Mouse (Mus musculus): ENCODE measurements around the gene Lacc1. TPM values are rescaled to one million over a fixed set of nuclear protein-coding genes. Genes with fewer than 3 reads are reported as not detected.

Lacc1 gene
- 2.9 and 3.3 TPM in 2 replicates for polyA plus RNA-seq (2014; fragmentation: Nextera tagmentation; extraction: Ambion mirVana)

- H3K4me3 ChIP-seq (ENCODE audit: low read depth, low read length), result peak within 1 kb of the TSS; percentile 56
- H3K9ac ChIP-seq (ENCODE audit: low read length), result peak within 1 kb of the TSS; percentile 73
- peak; percentile 98 for DNase-seq (ENCODE audit: low spot score, missing footprints)
- peak; percentile 83 for ATAC-seq (ENCODE audit: low FRiP score)
- no peaks in the 10 kb centered on the region; the same call in 1 of the 2 replicates for H3K27me3 ChIP-seq (ENCODE audit: control insufficient read depth, insufficient read depth, low read length)
- 1% methylated on average over 71 of the region's 86 CpGs for WGBS
- H3K4me2 ChIP-seq, result peak within 1 kb of the TSS; percentile 79
- peaks cover 7% of the 10 kb centered on the region; the same call in 1 of the 2 replicates for H3K4me1 ChIP-seq (ENCODE audit: control insufficient read depth, insufficient read depth, low read length)
- H3K36me3 ChIP-seq (ENCODE audit: control insufficient read depth, insufficient read depth, low read length), result no peaks in the 10 kb centered on the region
- no peak within 1 kb of the TSS for H3K27ac ChIP-seq (ENCODE audit: low read depth, low read length)
- H3K9me3 ChIP-seq (ENCODE audit: control insufficient read depth, low read length), result no peaks in the 10 kb centered on the region
Observed at GRCm38 (mm10) chr14:77036226-77037046, at the start of gene Lacc1, which contains the start of gene Ccdc122. Gene Lacc1, minus strand, starts transcription at chr14:77036904. Gene Ccdc122, plus strand, starts transcription at chr14:77036772.

- ATAC-seq (ENCODE audit: low FRiP score), result no peak
- 95% methylated on average over 5 of the region's 5 CpGs for WGBS
Observed at GRCm38 (mm10) chr14:77081248-77081647, 44.5 kb upstream of the Lacc1 start.

GRCm38 (mm10) chr14:77069361-77069760, 32.7 kb upstream of the Lacc1 start:
- H3K9ac ChIP-seq (ENCODE audit: low read length), result no peak overlapping the region
- no peaks in the 10 kb centered on the region for H3K27me3 ChIP-seq (ENCODE audit: control insufficient read depth, insufficient read depth, low read length)
- no peak for DNase-seq (ENCODE audit: low spot score, missing footprints)
- H3K4me1 ChIP-seq (ENCODE audit: control insufficient read depth, insufficient read depth, low read length), result no peaks in the 10 kb centered on the region
- no peak overlapping the region for H3K27ac ChIP-seq (ENCODE audit: low read depth, low read length)
- no peak overlapping the region for H3K4me2 ChIP-seq
- 93% methylated on average over 1 of the region's 1 CpGs for WGBS
- no peaks in the 10 kb centered on the region for H3K9me3 ChIP-seq (ENCODE audit: control insufficient read depth, low read length)
- no peak for ATAC-seq (ENCODE audit: low FRiP score)
- H3K36me3 ChIP-seq (ENCODE audit: control insufficient read depth, insufficient read depth, low read length), result no peaks in the 10 kb centered on the region
- H3K4me3 ChIP-seq (ENCODE audit: low read depth, low read length), result no peak overlapping the region

More at GRCm38 (mm10) chr14:77081248-77081647, 44.5 kb upstream of the Lacc1 start:
- Histone ChIP-seq H3K9me3 (ENCODE audit: control insufficient read depth, low read length) (no peaks in the 10 kb centered on the region), H3K27me3 (ENCODE audit: control insufficient read depth, insufficient read depth, low read length) (no peaks in the 10 kb centered on the region), H3K36me3 (ENCODE audit: control insufficient read depth, insufficient read depth, low read length) (no peaks in the 10 kb centered on the region), H3K9ac (ENCODE audit: low read length) (no peak overlapping the region), H3K4me1 (ENCODE audit: control insufficient read depth, insufficient read depth, low read length) (no peaks in the 10 kb centered on the region), H3K27ac (ENCODE audit: low read depth, low read length) (no peak overlapping the region), H3K4me3 (ENCODE audit: low read depth, low read length) (no peak overlapping the region), H3K4me2 (no peak overlapping the region)
- DNase-seq (ENCODE audit: low spot score, missing footprints), result no peak

- Histone ChIP-seq H3K9ac (ENCODE audit: low read length) (no peak overlapping the region), H3K9me3 (ENCODE audit: control insufficient read depth, low read length) (no peaks in the 10 kb centered on the region), H3K4me1 (ENCODE audit: control insufficient read depth, insufficient read depth, low read length) (no peaks in the 10 kb centered on the region), H3K27ac (ENCODE audit: low read depth, low read length) (no peak overlapping the region), H3K4me3 (ENCODE audit: low read depth, low read length) (no peak overlapping the region), H3K36me3 (ENCODE audit: control insufficient read depth, insufficient read depth, low read length) (no peaks in the 10 kb centered on the region), H3K27me3 (ENCODE audit: control insufficient read depth, insufficient read depth, low read length) (no peaks in the 10 kb centered on the region), H3K4me2 (no peak overlapping the region)
- DNase-seq (ENCODE audit: low spot score, missing footprints), result no peak
- ATAC-seq (ENCODE audit: low FRiP score), result no peak
Observed at GRCm38 (mm10) chr14:77053288-77053687, 16.6 kb upstream of the Lacc1 start.

GRCm38 (mm10) chr14:77037832-77038425, 1.2 kb upstream of the Lacc1 start:
- ATAC-seq (ENCODE audit: low FRiP score), result no peak
- Histone ChIP-seq H3K4me1 (ENCODE audit: control insufficient read depth, insufficient read depth, low read length) (peaks cover 7% of the 10 kb centered on the region; the same call in 1 of the 2 replicates), H3K4me2 (no peak overlapping the region), H3K27ac (ENCODE audit: low read depth, low read length) (no peak overlapping the region), H3K9ac (ENCODE audit: low read length) (no peak overlapping the region), H3K9me3 (ENCODE audit: control insufficient read depth, low read length) (no peaks in the 10 kb centered on the region), H3K27me3 (ENCODE audit: control insufficient read depth, insufficient read depth, low read length) (no peaks in the 10 kb centered on the region; the same call in 1 of the 2 replicates), H3K36me3 (ENCODE audit: control insufficient read depth, insufficient read depth, low read length) (no peaks in the 10 kb centered on the region), H3K4me3 (ENCODE audit: low read depth, low read length) (no peak overlapping the region)
- no peak for DNase-seq (ENCODE audit: low spot score, missing footprints)
- WGBS, result 74% methylated on average over 8 of the region's 8 CpGs

- Histone ChIP-seq H3K9me3 (ENCODE audit: control insufficient read depth, low read length) (no peaks in the 10 kb centered on the region), H3K9ac (ENCODE audit: low read length) (no peak overlapping the region), H3K27me3 (ENCODE audit: control insufficient read depth, insufficient read depth, low read length) (no peaks in the 10 kb centered on the region; the same call in 1 of the 2 replicates), H3K4me2 (no peak overlapping the region), H3K27ac (ENCODE audit: low read depth, low read length) (no peak overlapping the region), H3K36me3 (ENCODE audit: control insufficient read depth, insufficient read depth, low read length) (no peaks in the 10 kb centered on the region), H3K4me1 (ENCODE audit: control insufficient read depth, insufficient read depth, low read length) (peaks cover 7% of the 10 kb centered on the region; the same call in 1 of the 2 replicates), H3K4me3 (ENCODE audit: low read depth, low read length) (no peak overlapping the region)
- 91% methylated on average over 5 of the region's 5 CpGs for WGBS
- DNase-seq (ENCODE audit: low spot score, missing footprints) (peak; percentile 83), ATAC-seq (ENCODE audit: low FRiP score) (no peak)
Observed at GRCm38 (mm10) chr14:77037330-77037729, 626 bp upstream of the Lacc1 start.

GRCm38 (mm10) chr14:77034970-77035369, 1.7 kb downstream of the Lacc1 start:
- ATAC-seq (ENCODE audit: low FRiP score), result no peak
- no peak overlapping the region for H3K4me3 ChIP-seq (ENCODE audit: low read depth, low read length)
- H3K4me2 ChIP-seq, result no peak overlapping the region
- no peak overlapping the region for H3K9ac ChIP-seq (ENCODE audit: low read length)
- no peak overlapping the region for H3K27ac ChIP-seq (ENCODE audit: low read depth, low read length)
- no peaks in the 10 kb centered on the region; the same call in 1 of the 2 replicates for H3K27me3 ChIP-seq (ENCODE audit: control insufficient read depth, insufficient read depth, low read length)
- H3K36me3 ChIP-seq (ENCODE audit: control insufficient read depth, insufficient read depth, low read length), result no peaks in the 10 kb centered on the region
- no peak for DNase-seq (ENCODE audit: low spot score, missing footprints)
- peaks cover 7% of the 10 kb centered on the region; the same call in 1 of the 2 replicates for H3K4me1 ChIP-seq (ENCODE audit: control insufficient read depth, insufficient read depth, low read length)
- no peaks in the 10 kb centered on the region for H3K9me3 ChIP-seq (ENCODE audit: control insufficient read depth, low read length)
- WGBS, result 87% methylated on average over 8 of the region's 8 CpGs

GRCm38 (mm10) chr14:77034175-77034915, 2.4 kb downstream of the Lacc1 start:
- H3K36me3 ChIP-seq (ENCODE audit: control insufficient read depth, insufficient read depth, low read length), result no peaks in the 10 kb centered on the region
- H3K4me3 ChIP-seq (ENCODE audit: low read depth, low read length), result no peak overlapping the region
- H3K4me2 ChIP-seq, result no peak overlapping the region
- ATAC-seq (ENCODE audit: low FRiP score), result no peak
- peaks cover 7% of the 10 kb centered on the region; the same call in 1 of the 2 replicates for H3K4me1 ChIP-seq (ENCODE audit: control insufficient read depth, insufficient read depth, low read length)
- no peaks in the 10 kb centered on the region for H3K9me3 ChIP-seq (ENCODE audit: control insufficient read depth, low read length)
- H3K9ac ChIP-seq (ENCODE audit: low read length), result no peak overlapping the region
- no peaks in the 10 kb centered on the region; the same call in 1 of the 2 replicates for H3K27me3 ChIP-seq (ENCODE audit: control insufficient read depth, insufficient read depth, low read length)
- no peak overlapping the region for H3K27ac ChIP-seq (ENCODE audit: low read depth, low read length)
- 55% methylated on average over 7 of the region's 7 CpGs for WGBS
- no peak for DNase-seq (ENCODE audit: low spot score, missing footprints)
